Mouse (Mus musculus) forebrain, embryonic 11.5 days (tissue): ENCODE measurements around the gene Myocos. TPM values are rescaled to one million over a fixed set of nuclear protein-coding genes. Genes with fewer than 3 reads are reported as not detected.
"Not testable (repeated sequence)": the region's sequence is repeated elsewhere in the genome, so short reads cannot be mapped to it uniquely, and the experiment has no call there.

Source experiments
- ATAC-seq: fragments of 200-750 bp; cut with Nextera tagmentation; replicated peaks from 2 replicates; pipeline ENCODE4 v1.8.0; 2017; ENCODE audit warnings: moderate TSS enrichment; ENCODE audit not compliant: low FRiP score
- DNase-seq: peaks from one replicate; pipeline ENCODE4 v3.0.0-alpha.2; 2017; ENCODE audit warnings: low spot score
- H3K27ac ChIP-seq: fragments of 300-500 bp; sonication (generic); 2 replicates; pipeline ENCODE4 v1.5.1; 2014; ENCODE audit warnings: low read depth, low read length
- H3K27me3 ChIP-seq: fragments of 300-500 bp; sonication (generic); 2 replicates; pipeline ENCODE4 v1.6.1; 2014; ENCODE audit warnings: mild to moderate bottlenecking, low read length, mixed read lengths; ENCODE audit not compliant: control insufficient read depth, insufficient read depth
- H3K36me3 ChIP-seq: fragments of 300-500 bp; sonication (generic); 2 replicates; pipeline ENCODE4 v1.6.1; 2014; ENCODE audit warnings: mild to moderate bottlenecking, low read length, moderate library complexity, mixed read lengths; ENCODE audit not compliant: control insufficient read depth, insufficient read depth
- H3K4me1 ChIP-seq: fragments of 300-500 bp; sonication (generic); replicated peaks from 2 replicates; pipeline ENCODE4 v1.6.1; 2014; ENCODE audit warnings: low read length, mixed read lengths; ENCODE audit not compliant: control insufficient read depth, insufficient read depth
- H3K4me2 ChIP-seq: fragments of 300-500 bp; sonication (generic); 2 replicates; pipeline ENCODE4 v1.6.1; 2014; ENCODE audit warnings: low read depth, mild to moderate bottlenecking, low read length, moderate library complexity, mixed read lengths; ENCODE audit not compliant: severe bottlenecking
- H3K4me3 ChIP-seq: fragments of 300-500 bp; sonication (generic); 2 replicates; pipeline ENCODE4 v1.5.1; 2014; ENCODE audit warnings: low read depth, low read length
- H3K9ac ChIP-seq: fragments of 300-500 bp; sonication (generic); 2 replicates; pipeline ENCODE4 v1.6.1; 2014; ENCODE audit warnings: low read length
- H3K9me3 ChIP-seq: fragments of 300-500 bp; sonication (generic); 2 replicates; pipeline ENCODE4 v1.6.1; 2016; ENCODE audit warnings: low read length, mixed read lengths; ENCODE audit not compliant: control insufficient read depth
- WGBS: fragments of 180-500 bp; shearing (Covaris S2); extraction: QIAGEN DNeasy Blood & Tissue Kit; methylation state at CpG from one replicate; pipeline ENCODE4 v1.1.7; 2014; 5-methylcytosine and 5-hydroxymethylcytosine counted together
- polyA plus RNA-seq: library from polyadenylated mRNA; unstranded; fragments of >200 nt; fragmentation: Nextera tagmentation; extraction: Ambion mirVana; gene quantifications from 2 replicates; pipeline ENCODE4 v1.2.1, GENCODE M21; 2014

Gene Myocos
- polyA plus RNA-seq, 1 experiment from 2014 or later, result not detected

GRCm38 (mm10) chr1:162646083-162646686 lies 11.8 kb downstream of the Myocos start:
- H3K27me3 ChIP-seq, result no peaks in the 10 kb centered on the region
- WGBS, result 79% methylated on average over 10 of the region's 10 CpGs

GRCm38 (mm10) chr1:162643752-162644151 lies 14.3 kb downstream of the Myocos start:
- Histone ChIP-seq H3K27ac (no peak overlapping the region), H3K4me1 (no peaks in the 10 kb centered on the region), H3K9me3 (no peaks in the 10 kb centered on the region), H3K27me3 (no peaks in the 10 kb centered on the region), H3K4me2 (no peak overlapping the region), H3K36me3 (no peaks in the 10 kb centered on the region), H3K9ac (no peak overlapping the region), H3K4me3 (no peak overlapping the region)
- WGBS, result 36% methylated on average over 4 of the region's 4 CpGs
- DNase-seq, result no peak
- no peak for ATAC-seq

More at GRCm38 (mm10) chr1:162646083-162646686, 11.8 kb downstream of the Myocos start:
- no peak overlapping the region for H3K27ac ChIP-seq
- DNase-seq (no peak), ATAC-seq (no peak)
- no peaks in the 10 kb centered on the region for H3K36me3 ChIP-seq
- H3K9me3 ChIP-seq, result no peaks in the 10 kb centered on the region
- H3K4me3 ChIP-seq, result no peak overlapping the region
- no peak overlapping the region for H3K4me2 ChIP-seq
- H3K4me1 ChIP-seq, result no peaks in the 10 kb centered on the region
- H3K9ac ChIP-seq, result no peak overlapping the region

GRCm38 (mm10) chr1:162642591-162642990 lies 15.4 kb downstream of the Myocos start:
- Histone ChIP-seq H3K9me3 (no peaks in the 10 kb centered on the region), H3K27ac (no peak overlapping the region), H3K9ac (no peak overlapping the region), H3K4me2 (no peak overlapping the region), H3K36me3 (no peaks in the 10 kb centered on the region), H3K4me1 (no peaks in the 10 kb centered on the region), H3K4me3 (no peak overlapping the region), H3K27me3 (no peaks in the 10 kb centered on the region)
- DNase-seq (no peak), ATAC-seq (no peak)
- 76% methylated on average over 3 of the region's 3 CpGs for WGBS

- H3K4me1 ChIP-seq, result no peaks in the 10 kb centered on the region
- no peaks in the 10 kb centered on the region for H3K27me3 ChIP-seq
- no peaks in the 10 kb centered on the region for H3K9me3 ChIP-seq
- no peak overlapping the region for H3K4me2 ChIP-seq
- WGBS, result 88% methylated on average over 1 of the region's 1 CpGs
- no peak overlapping the region for H3K27ac ChIP-seq
- H3K4me3 ChIP-seq, result no peak overlapping the region
- no peaks in the 10 kb centered on the region for H3K36me3 ChIP-seq
- DNase-seq (no peak), ATAC-seq (no peak)
- H3K9ac ChIP-seq, result no peak overlapping the region
These were observed 18.2 kb downstream of the Myocos start for GRCm38 (mm10) chr1:162639861-162640260.

- Histone ChIP-seq H3K9ac (no peak within 1 kb of the TSS), H3K27me3 (no peaks in the 10 kb centered on the region), H3K4me1 (no peaks in the 10 kb centered on the region), H3K9me3 (no peaks in the 10 kb centered on the region), H3K27ac (no peak within 1 kb of the TSS), H3K4me2 (no peak within 1 kb of the TSS), H3K4me3 (no peak within 1 kb of the TSS), H3K36me3 (no peaks in the 10 kb centered on the region)
- WGBS, result 85% methylated on average over 10 of the region's 10 CpGs
- no peak for DNase-seq
- no peak for ATAC-seq
These were observed 18.8 kb downstream of the Myocos start, which contains the start of gene Myoc for GRCm38 (mm10) chr1:162639051-162639750. Gene Myoc (plus strand): TSS chr1:162639155.

GRCm38 (mm10) chr1:162638535-162638934 lies 19.5 kb downstream of the Myocos start:
- Histone ChIP-seq H3K27me3 (no peaks in the 10 kb centered on the region), H3K9me3 (no peaks in the 10 kb centered on the region), H3K27ac (no peak overlapping the region), H3K9ac (no peak overlapping the region), H3K4me3 (no peak overlapping the region), H3K4me1 (no peaks in the 10 kb centered on the region), H3K36me3 (no peaks in the 10 kb centered on the region), H3K4me2 (no peak overlapping the region)
- ATAC-seq (no peak), DNase-seq (no peak)
- WGBS, result 91% methylated on average over 4 of the region's 4 CpGs

- Histone ChIP-seq H3K27me3 (no peaks in the 10 kb centered on the region), H3K4me2 (no peak overlapping the region), H3K27ac (no peak overlapping the region), H3K9me3 (no peaks in the 10 kb centered on the region), H3K9ac (no peak overlapping the region), H3K36me3 (no peaks in the 10 kb centered on the region), H3K4me1 (no peaks in the 10 kb centered on the region), H3K4me3 (no peak overlapping the region)
- DNase-seq, result no peak
- WGBS, result 79% methylated on average over 3 of the region's 3 CpGs
- no peak for ATAC-seq
These were observed 21.5 kb downstream of the Myocos start for GRCm38 (mm10) chr1:162636516-162636915.

- not testable (repeated sequence) for ATAC-seq
These were observed 22.6 kb downstream of the Myocos start for GRCm38 (mm10) chr1:162635291-162635931.

More at GRCm38 (mm10) chr1:162635291-162635931, 22.6 kb downstream of the Myocos start:
- H3K9ac ChIP-seq, H3K9me3 ChIP-seq, H3K27me3 ChIP-seq, H3K36me3 ChIP-seq, H3K27ac ChIP-seq, H3K4me2 ChIP-seq, DNase-seq, H3K4me3 ChIP-seq, H3K4me1 ChIP-seq: not testable (repeated sequence)
- 75% methylated on average over 1 of the region's 1 CpGs for WGBS
